Mouse (Mus musculus): ENCODE data around the gene Gpr88. TPM values are rescaled to one million over a fixed set of nuclear protein-coding genes. Genes with fewer than 3 reads are reported as not detected.

Gpr88 gene
- polyA plus RNA-seq, 1 experiment from 2014 or later = 0.18 TPM

DNA sequence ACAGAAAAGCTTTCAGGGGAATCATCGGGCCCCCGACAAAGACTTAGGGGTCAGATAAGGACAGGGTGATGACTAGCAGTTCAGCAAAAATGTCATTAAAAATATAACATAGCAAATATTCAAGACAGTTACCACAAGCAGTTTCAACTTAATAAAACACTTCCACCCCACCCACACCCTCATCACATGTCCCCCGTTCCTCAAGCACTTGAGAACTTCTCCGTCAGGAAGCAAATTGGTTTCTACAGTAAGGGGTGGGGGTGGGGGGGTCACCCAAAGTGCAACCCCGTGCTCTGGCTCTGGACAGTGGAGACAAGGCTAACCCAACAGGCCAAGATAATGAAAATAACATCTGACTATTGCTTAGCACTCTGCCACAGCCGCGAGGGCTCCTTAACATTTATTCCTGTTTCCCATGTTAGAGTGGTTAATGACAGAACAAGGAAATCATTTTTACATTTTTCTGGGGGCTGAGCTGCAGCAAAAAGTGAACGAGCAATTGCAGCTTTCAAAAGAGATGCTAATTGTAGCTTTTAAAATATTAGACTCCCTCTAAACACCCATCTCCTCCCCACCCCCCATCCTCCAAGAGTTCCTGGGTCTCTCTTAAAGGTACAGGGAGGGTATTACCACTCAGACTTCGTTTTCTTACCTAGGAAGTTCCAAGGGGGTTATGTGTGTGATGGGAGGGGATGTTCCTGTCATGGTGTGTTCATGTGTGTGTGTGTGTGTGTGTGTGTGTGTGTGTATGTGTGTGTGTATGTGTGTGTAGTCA, 36.9 kb upstream of the Gpr88 start:
- Histone ChIP-seq H3K4me2 (ENCODE audit: low read depth, low read length) (no peak overlapping the region), H3K4me3 (ENCODE audit: low read depth, low read length) (no peak overlapping the region), H3K27ac (ENCODE audit: low read depth) (no peak overlapping the region), H3K36me3 (replicated peaks; ENCODE audit: insufficient read depth, low read length) (peaks cover 6% of the 10 kb centered on the region; the same call in 1 of the 2 replicates), H3K27me3 (ENCODE audit: insufficient read depth, low read length) (no peaks in the 10 kb centered on the region), H3K4me1 (ENCODE audit: insufficient read depth) (no peaks in the 10 kb centered on the region), H3K9ac (replicated peaks) (no peak overlapping the region), H3K9me3 (ENCODE audit: low read length) (no peaks in the 10 kb centered on the region)
- no peak for TF ChIP-seq CTCF (IDR thresholded peaks at IDR 0.05; ENCODE audit: low read depth)
- TF ChIP-seq EP300 (IDR thresholded peaks at IDR 0.05; ENCODE audit: low read depth) = no peak
- ATAC-seq (no peak), DNase-seq (no peak)
- whole genome bisulfite sequencing (ENCODE audit: insufficient replicate concordance) = 78% methylated on average over 9 of the region's 9 CpGs

DNA sequence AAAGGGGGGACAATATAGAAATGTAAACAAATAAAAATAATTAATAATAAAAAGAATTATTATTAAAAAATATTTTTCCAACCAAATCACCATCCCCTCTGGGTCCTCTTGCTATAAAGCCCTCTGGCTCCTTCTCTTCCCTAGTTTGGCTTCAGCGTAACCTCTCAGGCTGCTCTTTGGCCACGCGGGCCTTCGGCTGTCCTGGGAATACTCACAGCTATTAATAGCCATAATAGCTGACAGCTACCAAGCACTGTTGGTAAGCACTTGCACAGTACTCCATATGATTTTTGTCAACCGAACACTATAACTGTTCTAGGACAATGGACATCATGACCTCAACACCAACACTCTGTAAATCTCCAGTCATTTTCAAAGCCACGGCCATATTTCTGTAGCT, 35.5 kb upstream of the Gpr88 start:
- WGBS (ENCODE audit: insufficient replicate concordance) = 84% methylated on average over 6 of the region's 6 CpGs
- DNase-seq = no peak
- H3K9me3 ChIP-seq (ENCODE audit: low read length) = no peaks in the 10 kb centered on the region

DNA sequence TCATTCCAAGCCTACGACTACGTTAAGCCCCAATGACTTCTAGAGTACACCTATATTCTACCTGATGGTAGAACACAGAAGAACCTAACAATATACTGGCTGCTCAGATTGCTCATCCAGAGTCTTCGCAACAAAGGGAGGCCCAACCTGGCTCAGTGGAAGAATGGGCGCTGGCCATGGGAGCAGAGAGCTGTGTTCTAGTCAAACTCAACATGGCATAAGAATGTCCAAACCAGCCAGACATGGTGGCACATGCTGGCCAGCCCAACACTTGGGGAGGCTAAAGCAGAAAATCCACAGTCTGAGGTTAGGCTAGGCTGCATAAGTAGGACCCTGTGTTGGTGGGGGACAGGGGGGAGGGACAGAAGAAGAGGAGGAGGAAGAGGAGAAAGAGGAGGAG, 31.4 kb upstream of the Gpr88 start:
- Histone ChIP-seq H3K27ac (ENCODE audit: low read depth) (no peak overlapping the region), H3K4me3 (ENCODE audit: low read depth, low read length) (no peak overlapping the region), H3K27me3 (ENCODE audit: insufficient read depth, low read length) (no peaks in the 10 kb centered on the region), H3K36me3 (replicated peaks; ENCODE audit: insufficient read depth, low read length) (no peaks in the 10 kb centered on the region; the same call in 1 of the 2 replicates), H3K9me3 (ENCODE audit: low read length) (no peaks in the 10 kb centered on the region), H3K4me1 (ENCODE audit: insufficient read depth) (no peaks in the 10 kb centered on the region), H3K9ac (replicated peaks) (no peak overlapping the region), H3K4me2 (ENCODE audit: low read depth, low read length) (no peak overlapping the region)
- TF ChIP-seq CTCF (IDR thresholded peaks at IDR 0.05; ENCODE audit: low read depth) (no peak), EP300 (IDR thresholded peaks at IDR 0.05; ENCODE audit: low read depth) (no peak)
- 87% methylated on average over 4 of the region's 4 CpGs for WGBS (ENCODE audit: insufficient replicate concordance)
- ATAC-seq = no peak
- DNase-seq = no peak

More for the DNA sequence above, 35.5 kb upstream of the Gpr88 start:
- H3K9ac ChIP-seq (replicated peaks) = no peak overlapping the region
- ATAC-seq = no peak
- TF ChIP-seq CTCF (IDR thresholded peaks at IDR 0.05; ENCODE audit: low read depth) (no peak), EP300 (IDR thresholded peaks at IDR 0.05; ENCODE audit: low read depth) (no peak)
- no peak overlapping the region for H3K4me3 ChIP-seq (ENCODE audit: low read depth, low read length)
- peaks cover 6% of the 10 kb centered on the region; the same call in 1 of the 2 replicates for H3K36me3 ChIP-seq (replicated peaks; ENCODE audit: insufficient read depth, low read length)
- H3K4me2 ChIP-seq (ENCODE audit: low read depth, low read length) = no peak overlapping the region
- H3K4me1 ChIP-seq (ENCODE audit: insufficient read depth) = no peaks in the 10 kb centered on the region
- H3K27me3 ChIP-seq (ENCODE audit: insufficient read depth, low read length) = no peaks in the 10 kb centered on the region
- no peak overlapping the region for H3K27ac ChIP-seq (ENCODE audit: low read depth)

DNA sequence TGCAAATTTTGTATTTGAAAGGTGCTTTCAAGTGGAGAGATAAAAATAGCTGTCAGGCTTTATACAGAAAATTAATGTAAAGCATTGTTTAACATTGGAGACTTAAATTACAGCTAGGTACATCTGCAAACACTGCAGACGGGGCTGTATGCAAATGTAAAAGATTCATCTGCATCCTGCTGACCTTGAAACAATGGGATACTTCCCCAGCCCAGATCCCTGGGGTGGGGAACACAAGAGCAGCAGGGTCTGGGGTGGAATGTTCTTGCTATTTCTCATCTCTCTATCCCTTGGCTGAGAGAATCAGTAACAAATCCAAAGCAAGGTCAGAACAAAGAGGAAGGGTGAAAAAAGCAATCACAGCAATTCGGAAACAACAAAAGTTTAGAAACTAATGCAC, 30.7 kb upstream of the Gpr88 start:
- no peaks in the 10 kb centered on the region for H3K4me1 ChIP-seq (ENCODE audit: insufficient read depth)
- WGBS (ENCODE audit: insufficient replicate concordance) = 68% methylated on average over 2 of the region's 2 CpGs
- no peak overlapping the region for H3K9ac ChIP-seq (replicated peaks)
- no peak for ATAC-seq
- no peak overlapping the region for H3K4me2 ChIP-seq (ENCODE audit: low read depth, low read length)
- no peaks in the 10 kb centered on the region; the same call in 1 of the 2 replicates for H3K36me3 ChIP-seq (replicated peaks; ENCODE audit: insufficient read depth, low read length)
- H3K27ac ChIP-seq (ENCODE audit: low read depth) = no peak overlapping the region
- no peak for DNase-seq
- no peaks in the 10 kb centered on the region for H3K9me3 ChIP-seq (ENCODE audit: low read length)
- TF ChIP-seq EP300 (IDR thresholded peaks at IDR 0.05; ENCODE audit: low read depth) (no peak), CTCF (IDR thresholded peaks at IDR 0.05; ENCODE audit: low read depth) (no peak)
- H3K27me3 ChIP-seq (ENCODE audit: insufficient read depth, low read length) = no peaks in the 10 kb centered on the region
- H3K4me3 ChIP-seq (ENCODE audit: low read depth, low read length) = no peak overlapping the region

DNA sequence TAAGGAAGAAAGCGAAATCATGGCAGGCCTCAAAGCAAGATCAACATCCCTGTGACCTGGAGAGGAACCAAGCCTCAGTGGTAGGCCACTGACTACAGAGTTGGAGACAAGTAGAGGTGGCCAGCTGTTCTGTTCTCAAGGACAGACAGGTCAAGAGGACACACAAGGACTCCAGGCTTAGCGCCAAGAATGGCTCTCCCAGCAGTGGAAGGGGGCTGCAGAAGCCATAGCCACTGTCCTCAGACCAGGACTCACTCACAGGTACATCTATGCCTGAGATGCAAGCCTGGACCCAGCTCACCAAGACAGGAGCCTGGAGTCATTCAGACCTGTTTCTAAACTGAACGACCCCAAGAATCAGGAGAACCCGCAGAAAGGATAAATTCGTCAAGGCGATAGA, 28.4 kb upstream of the Gpr88 start:
- H3K27ac ChIP-seq (ENCODE audit: low read depth) = no peak overlapping the region
- H3K4me2 ChIP-seq (ENCODE audit: low read depth, low read length) = no peak overlapping the region
- ATAC-seq (no peak), DNase-seq (no peak)
- WGBS (ENCODE audit: insufficient replicate concordance) = 93% methylated on average over 6 of the region's 6 CpGs
- H3K27me3 ChIP-seq (ENCODE audit: insufficient read depth, low read length) = no peaks in the 10 kb centered on the region
- H3K4me1 ChIP-seq (ENCODE audit: insufficient read depth) = no peaks in the 10 kb centered on the region
- no peak overlapping the region for H3K9ac ChIP-seq (replicated peaks)
- H3K36me3 ChIP-seq (replicated peaks; ENCODE audit: insufficient read depth, low read length) = no peaks in the 10 kb centered on the region; the same call in 1 of the 2 replicates
- H3K4me3 ChIP-seq (ENCODE audit: low read depth, low read length) = no peak overlapping the region
- TF ChIP-seq CTCF (IDR thresholded peaks at IDR 0.05; ENCODE audit: low read depth) (no peak), EP300 (IDR thresholded peaks at IDR 0.05; ENCODE audit: low read depth) (no peak)
- H3K9me3 ChIP-seq (ENCODE audit: low read length) = no peaks in the 10 kb centered on the region

DNA sequence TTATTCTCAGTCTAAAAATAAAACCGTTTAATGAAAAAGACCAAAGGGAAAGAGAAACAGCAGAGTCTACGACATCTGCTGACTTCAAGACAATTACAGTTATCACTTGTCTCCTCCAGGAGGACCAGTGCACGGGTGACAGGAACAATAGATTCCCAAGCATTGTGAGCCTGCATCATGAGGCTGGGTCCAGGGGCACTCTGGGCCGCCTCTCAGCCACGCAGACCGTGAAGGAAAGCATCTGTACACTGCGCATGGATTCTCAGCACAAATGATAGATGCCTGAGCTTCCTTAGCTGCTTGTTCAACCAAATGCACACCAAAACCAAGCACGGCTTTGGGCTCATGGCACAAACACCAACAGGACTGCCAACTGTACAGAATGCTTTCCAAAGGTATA, 23.8 kb upstream of the Gpr88 start:
- WGBS (ENCODE audit: insufficient replicate concordance) = 77% methylated on average over 8 of the region's 8 CpGs

More for the DNA sequence above, 23.8 kb upstream of the Gpr88 start:
- DNase-seq = no peak
- Histone ChIP-seq H3K4me1 (ENCODE audit: insufficient read depth) (no peaks in the 10 kb centered on the region), H3K27ac (ENCODE audit: low read depth) (no peak overlapping the region), H3K4me2 (ENCODE audit: low read depth, low read length) (no peak overlapping the region), H3K9ac (replicated peaks) (no peak overlapping the region), H3K9me3 (ENCODE audit: low read length) (no peaks in the 10 kb centered on the region), H3K27me3 (ENCODE audit: insufficient read depth, low read length) (no peaks in the 10 kb centered on the region), H3K4me3 (ENCODE audit: low read depth, low read length) (no peak overlapping the region), H3K36me3 (replicated peaks; ENCODE audit: insufficient read depth, low read length) (no peaks in the 10 kb centered on the region; the same call in 1 of the 2 replicates)
- no peak for TF ChIP-seq CTCF (IDR thresholded peaks at IDR 0.05; ENCODE audit: low read depth)
- no peak for TF ChIP-seq EP300 (IDR thresholded peaks at IDR 0.05; ENCODE audit: low read depth)
- no peak for ATAC-seq
